Mouse (Mus musculus) brain, embryonic 14.5 days (tissue): ENCODE data around the gene Vpreb1.

Experiments
- CTCF ChIP-seq: fragments of 200-500 bp; IDR thresholded peaks from 2 replicates; pipeline ENCODE4 v1.5.1; 2012; ENCODE audit warnings: inconsistent platforms, mild to moderate bottlenecking, moderate library complexity, borderline replicate concordance; ENCODE audit not compliant: insufficient read depth, insufficient read length; ENCODE audit errors: extremely low read depth
- POLR2A ChIP-seq: fragments of 200-500 bp; IDR thresholded peaks from 2 replicates; pipeline ENCODE4 v1.6.1; 2012; ENCODE audit warnings: mild to moderate bottlenecking, inconsistent platforms, borderline replicate concordance; ENCODE audit not compliant: poor library complexity, insufficient read depth, insufficient read length, severe bottlenecking; ENCODE audit errors: extremely low read depth

DNA sequence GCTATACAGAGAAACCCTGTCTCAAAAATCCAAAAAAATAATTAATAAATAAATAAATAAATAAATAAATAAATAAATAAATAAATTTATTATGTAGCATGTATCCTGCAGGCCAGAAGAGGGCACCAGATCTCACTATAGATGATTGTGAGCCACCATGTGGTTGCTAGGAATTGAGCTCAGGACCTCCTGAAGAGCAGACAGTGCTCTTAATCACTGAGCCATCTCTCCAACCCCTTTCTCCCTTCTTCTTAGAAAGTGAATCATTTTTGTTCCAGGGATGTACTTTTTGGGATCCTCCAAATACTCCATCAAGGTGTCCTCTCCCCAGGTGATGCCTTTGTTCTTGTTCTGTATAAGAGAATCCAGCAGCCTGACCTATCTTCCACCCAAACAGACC, 21.4 kb downstream of the Vpreb1 start:
- no peak for TF ChIP-seq POLR2A
- TF ChIP-seq CTCF: no peak
